Mouse (Mus musculus): Measurements from ENCODE around the gene Clcf1. TPM values are rescaled to one million over a fixed set of nuclear protein-coding genes. Genes with fewer than 3 reads are reported as not detected.

Clcf1 gene
- polyA plus RNA-seq, 1 experiment from 2014 or later: 2.5 TPM

- peaks cover 34% of the 10 kb centered on the region for H3K4me1 ChIP-seq (ENCODE audit: control insufficient read depth, insufficient read depth, low read length)
- no peaks in the 10 kb centered on the region for H3K27me3 ChIP-seq (ENCODE audit: control insufficient read depth, insufficient read depth, low read length)
- H3K9me3 ChIP-seq (replicated peaks; ENCODE audit: control insufficient read depth, low read length): no peaks in the 10 kb centered on the region
- no peak for ATAC-seq (replicated peaks; ENCODE audit: insufficient number of reproducible peaks, low FRiP score, low TSS enrichment)
- H3K9ac ChIP-seq (ENCODE audit: low read depth, low read length): peak overlapping the region; percentile 36; the same call in 1 of the 2 replicates
- H3K4me2 ChIP-seq: no peak overlapping the region
- H3K36me3 ChIP-seq (ENCODE audit: control insufficient read depth, insufficient read depth, low read length): peaks cover 27% of the 10 kb centered on the region
- H3K27ac ChIP-seq (ENCODE audit: low read depth, low read length): no peak overlapping the region
- WGBS (ENCODE audit: insufficient replicate concordance): 41% methylated on average over 5 of the region's 5 CpGs
- no peak overlapping the region for H3K4me3 ChIP-seq (ENCODE audit: low read depth, low read length)
Measured at GRCm38 (mm10) chr19:4196548-4196947, 17.5 kb upstream of the Clcf1 start.

- ATAC-seq (replicated peaks; ENCODE audit: insufficient number of reproducible peaks, low FRiP score, low TSS enrichment): no peak
- 59% methylated on average over 3 of the region's 3 CpGs for WGBS (ENCODE audit: insufficient replicate concordance)
- H3K27ac ChIP-seq (ENCODE audit: low read depth, low read length): no peak overlapping the region
- H3K36me3 ChIP-seq (ENCODE audit: control insufficient read depth, insufficient read depth, low read length): peaks cover 27% of the 10 kb centered on the region
- no peak overlapping the region for H3K4me3 ChIP-seq (ENCODE audit: low read depth, low read length)
- no peaks in the 10 kb centered on the region for H3K9me3 ChIP-seq (replicated peaks; ENCODE audit: control insufficient read depth, low read length)
- H3K4me2 ChIP-seq: no peak overlapping the region
- H3K4me1 ChIP-seq (ENCODE audit: control insufficient read depth, insufficient read depth, low read length): peaks cover 38% of the 10 kb centered on the region
- no peak overlapping the region for H3K9ac ChIP-seq (ENCODE audit: low read depth, low read length)
- no peaks in the 10 kb centered on the region for H3K27me3 ChIP-seq (ENCODE audit: control insufficient read depth, insufficient read depth, low read length)
Measured at GRCm38 (mm10) chr19:4197180-4197579, 16.9 kb upstream of the Clcf1 start.

GRCm38 (mm10) chr19:4201291-4201909, 12.6 kb upstream of the Clcf1 start, which contains the start of gene Rad9a:
Gene Rad9a, minus strand, starts transcription at chr19:4201662.
- Histone ChIP-seq H3K4me3 (ENCODE audit: low read depth, low read length) (peak within 1 kb of the TSS; percentile 71), H3K4me1 (ENCODE audit: control insufficient read depth, insufficient read depth, low read length) (peaks cover 24% of the 10 kb centered on the region), H3K27me3 (ENCODE audit: control insufficient read depth, insufficient read depth, low read length) (peaks cover 6% of the 10 kb centered on the region), H3K4me2 (peak within 1 kb of the TSS; percentile 80), H3K9me3 (replicated peaks; ENCODE audit: control insufficient read depth, low read length) (no peaks in the 10 kb centered on the region), H3K27ac (ENCODE audit: low read depth, low read length) (peak within 1 kb of the TSS; percentile 60; the same call in 1 of the 2 replicates), H3K36me3 (ENCODE audit: control insufficient read depth, insufficient read depth, low read length) (peaks cover 10% of the 10 kb centered on the region), H3K9ac (ENCODE audit: low read depth, low read length) (peak within 1 kb of the TSS; percentile 82)
- under 1% methylated on average over 34 of the region's 34 CpGs for WGBS (ENCODE audit: insufficient replicate concordance)
- peak; percentile 88 for ATAC-seq (replicated peaks; ENCODE audit: insufficient number of reproducible peaks, low FRiP score, low TSS enrichment)

- Histone ChIP-seq H3K27me3 (ENCODE audit: control insufficient read depth, insufficient read depth, low read length) (peaks cover 6% of the 10 kb centered on the region), H3K9ac (ENCODE audit: low read depth, low read length) (peak overlapping the region; percentile 82), H3K4me3 (ENCODE audit: low read depth, low read length) (peak overlapping the region; percentile 71), H3K4me2 (peak overlapping the region; percentile 80), H3K27ac (ENCODE audit: low read depth, low read length) (no peak overlapping the region), H3K9me3 (replicated peaks; ENCODE audit: control insufficient read depth, low read length) (no peaks in the 10 kb centered on the region), H3K4me1 (ENCODE audit: control insufficient read depth, insufficient read depth, low read length) (peaks cover 19% of the 10 kb centered on the region), H3K36me3 (ENCODE audit: control insufficient read depth, insufficient read depth, low read length) (peaks cover 8% of the 10 kb centered on the region)
- WGBS (ENCODE audit: insufficient replicate concordance): 28% methylated on average over 7 of the region's 7 CpGs
- ATAC-seq (replicated peaks; ENCODE audit: insufficient number of reproducible peaks, low FRiP score, low TSS enrichment): no peak
Measured at GRCm38 (mm10) chr19:4202149-4202548, 11.9 kb upstream of the Clcf1 start.

GRCm38 (mm10) chr19:4203148-4203547, 10.9 kb upstream of the Clcf1 start:
- no peak overlapping the region for H3K4me2 ChIP-seq
- H3K36me3 ChIP-seq (ENCODE audit: control insufficient read depth, insufficient read depth, low read length): peaks cover 6% of the 10 kb centered on the region; the same call in 1 of the 2 replicates
- ATAC-seq (replicated peaks; ENCODE audit: insufficient number of reproducible peaks, low FRiP score, low TSS enrichment): no peak
- H3K4me3 ChIP-seq (ENCODE audit: low read depth, low read length): no peak overlapping the region
- peaks cover 19% of the 10 kb centered on the region for H3K4me1 ChIP-seq (ENCODE audit: control insufficient read depth, insufficient read depth, low read length)
- peaks cover 6% of the 10 kb centered on the region for H3K27me3 ChIP-seq (ENCODE audit: control insufficient read depth, insufficient read depth, low read length)
- 60% methylated on average over 3 of the region's 3 CpGs for WGBS (ENCODE audit: insufficient replicate concordance)
- H3K27ac ChIP-seq (ENCODE audit: low read depth, low read length): no peak overlapping the region
- H3K9me3 ChIP-seq (replicated peaks; ENCODE audit: control insufficient read depth, low read length): no peaks in the 10 kb centered on the region
- H3K9ac ChIP-seq (ENCODE audit: low read depth, low read length): 0 out of 2 replicates have a peak overlapping the region, but pooled peaks have one; percentile 22

GRCm38 (mm10) chr19:4203604-4204326, 10.3 kb upstream of the Clcf1 start:
- 63% methylated on average over 13 of the region's 13 CpGs for WGBS (ENCODE audit: insufficient replicate concordance)
- Histone ChIP-seq H3K27me3 (ENCODE audit: control insufficient read depth, insufficient read depth, low read length) (peaks cover 9% of the 10 kb centered on the region), H3K9me3 (replicated peaks; ENCODE audit: control insufficient read depth, low read length) (no peaks in the 10 kb centered on the region), H3K4me3 (ENCODE audit: low read depth, low read length) (no peak overlapping the region), H3K27ac (ENCODE audit: low read depth, low read length) (peak overlapping the region; percentile 12; the same call in 1 of the 2 replicates), H3K4me2 (no peak overlapping the region), H3K4me1 (ENCODE audit: control insufficient read depth, insufficient read depth, low read length) (peaks cover 19% of the 10 kb centered on the region), H3K9ac (ENCODE audit: low read depth, low read length) (no peak overlapping the region), H3K36me3 (ENCODE audit: control insufficient read depth, insufficient read depth, low read length) (peaks cover 5% of the 10 kb centered on the region; the same call in 1 of the 2 replicates)
- no peak for ATAC-seq (replicated peaks; ENCODE audit: insufficient number of reproducible peaks, low FRiP score, low TSS enrichment)

GRCm38 (mm10) chr19:4204889-4205288, 9.1 kb upstream of the Clcf1 start:
- no peak for ATAC-seq (replicated peaks; ENCODE audit: insufficient number of reproducible peaks, low FRiP score, low TSS enrichment)
- H3K27me3 ChIP-seq (ENCODE audit: control insufficient read depth, insufficient read depth, low read length): peaks cover 10% of the 10 kb centered on the region
- 50% methylated on average over 4 of the region's 4 CpGs for whole genome bisulfite sequencing (ENCODE audit: insufficient replicate concordance)
- H3K9me3 ChIP-seq (replicated peaks; ENCODE audit: control insufficient read depth, low read length): no peaks in the 10 kb centered on the region
- H3K9ac ChIP-seq (ENCODE audit: low read depth, low read length): no peak overlapping the region
- H3K4me2 ChIP-seq: no peak overlapping the region
- no peak overlapping the region for H3K27ac ChIP-seq (ENCODE audit: low read depth, low read length)
- no peaks in the 10 kb centered on the region for H3K36me3 ChIP-seq (ENCODE audit: control insufficient read depth, insufficient read depth, low read length)
- no peak overlapping the region for H3K4me3 ChIP-seq (ENCODE audit: low read depth, low read length)
- H3K4me1 ChIP-seq (ENCODE audit: control insufficient read depth, insufficient read depth, low read length): peaks cover 19% of the 10 kb centered on the region

- H3K4me2 ChIP-seq: no peak overlapping the region
- WGBS (ENCODE audit: insufficient replicate concordance): 0% methylated on average over 2 of the region's 2 CpGs
- peaks cover 24% of the 10 kb centered on the region for H3K27me3 ChIP-seq (ENCODE audit: control insufficient read depth, insufficient read depth, low read length)
- H3K36me3 ChIP-seq (ENCODE audit: control insufficient read depth, insufficient read depth, low read length): no peaks in the 10 kb centered on the region
- no peak overlapping the region for H3K4me3 ChIP-seq (ENCODE audit: low read depth, low read length)
- H3K4me1 ChIP-seq (ENCODE audit: control insufficient read depth, insufficient read depth, low read length): peaks cover 6% of the 10 kb centered on the region
- no peaks in the 10 kb centered on the region for H3K9me3 ChIP-seq (replicated peaks; ENCODE audit: control insufficient read depth, low read length)
- H3K9ac ChIP-seq (ENCODE audit: low read depth, low read length): no peak overlapping the region
- ATAC-seq (replicated peaks; ENCODE audit: insufficient number of reproducible peaks, low FRiP score, low TSS enrichment): no peak; the same call in 1 of the 2 replicates
- H3K27ac ChIP-seq (ENCODE audit: low read depth, low read length): no peak overlapping the region
Measured at GRCm38 (mm10) chr19:4206971-4207370, 7.1 kb upstream of the Clcf1 start.

Measured in heart, embryonic 11.5 days (tissue).